Mouse (Mus musculus) MEL (cell line): ENCODE results near the gene Lbh. TPM values are rescaled to one million over a fixed set of nuclear protein-coding genes. Genes with fewer than 3 reads are reported as not detected.

Experiments used
- DNase-seq: peaks from one replicate; pipeline ENCODE4 v3.0.0; 2011; ENCODE audit warnings: low read depth, low spot score
- H3K27ac ChIP-seq: 2 replicates; pipeline ENCODE4 v1.5.1; 2012; ENCODE audit warnings: low read depth, mild to moderate bottlenecking, control low read depth, low read length, moderate library complexity; ENCODE audit not compliant: control insufficient read depth
- H3K27me3 ChIP-seq, 2 experiments: fragments of 150-350 bp in 1 of 2; sonication (generic) in 1 of 2; 2 replicates each; pipeline ENCODE4 v1.6.1; 2012; ENCODE audit warnings: low read length in 2 of 2, mild to moderate bottlenecking in 2 of 2, improper control_type of control experiment in 1 of 2, moderate library complexity in 1 of 2; ENCODE audit not compliant: insufficient read depth in 2 of 2, control insufficient read depth in 1 of 2
- H3K36me3 ChIP-seq, 2 experiments: 2 replicates each; pipeline ENCODE4 v1.6.1; 2012 to 2014; ENCODE audit warnings: low read length in 2 of 2, improper control_type of control experiment in 1 of 2, inconsistent platforms in 1 of 2, mild to moderate bottlenecking in 1 of 2; ENCODE audit not compliant: insufficient read depth in 2 of 2, control insufficient read depth in 1 of 2
- H3K4me1 ChIP-seq, 2 experiments: fragments of 150-350 bp in 1 of 2; sonication (generic) in 1 of 2; 2 replicates each; pipeline ENCODE4 v1.6.1; 2012; ENCODE audit warnings: low read length in 2 of 2, improper control_type of control experiment in 1 of 2, mild to moderate bottlenecking in 1 of 2; ENCODE audit not compliant: insufficient read depth in 2 of 2, control insufficient read depth in 1 of 2
- H3K4me3 ChIP-seq, 2 experiments: fragments of 150-350 bp in 1 of 2; sonication (generic) in 1 of 2; 2 replicates each; pipeline ENCODE4 v1.5.1; 2012; ENCODE audit warnings: low read depth in 2 of 2, low read length in 2 of 2, mild to moderate bottlenecking in 2 of 2, moderate library complexity in 2 of 2, control low read depth in 1 of 2, improper control_type of control experiment in 1 of 2; ENCODE audit not compliant: control insufficient read depth in 1 of 2, insufficient read depth in 1 of 2
- H3K79me2 ChIP-seq: 2 replicates; pipeline ENCODE4 v1.6.1; 2012; ENCODE audit warnings: mild to moderate bottlenecking, low read length, moderate library complexity; ENCODE audit not compliant: control insufficient read depth, poor library complexity, insufficient read depth
- H3K9ac ChIP-seq: 2 replicates; pipeline ENCODE4 v1.6.1; 2012; ENCODE audit warnings: low read depth, mild to moderate bottlenecking, control low read depth, low read length, moderate library complexity; ENCODE audit not compliant: control insufficient read depth, poor library complexity, severe bottlenecking
- H3K9me3 ChIP-seq: fragments of 150-350 bp; sonication (generic); replicated peaks from 2 replicates; pipeline ENCODE4 v1.6.1; 2012; ENCODE audit warnings: mild to moderate bottlenecking, low read length, improper control_type of control experiment, moderate library complexity; ENCODE audit not compliant: insufficient read depth
- CTCF ChIP-seq, 3 experiments: IDR thresholded peaks in 2 of 3; conservative IDR thresholded peaks in 1 of 3; 2 replicates each; pipeline ENCODE4 v1.5.1; 2011 to 2012; ENCODE audit warnings: low read length in 3 of 3, low read depth in 2 of 3, mild to moderate bottlenecking in 2 of 3, improper control_type of control experiment in 1 of 3, inconsistent platforms in 1 of 3, mixed read lengths in 1 of 3, moderate library complexity in 1 of 3; ENCODE audit not compliant: control insufficient read depth in 1 of 3, insufficient read depth in 1 of 3, poor library complexity in 1 of 3, severe bottlenecking in 1 of 3
- ETS1 ChIP-seq: IDR thresholded peaks from 2 replicates; pipeline ENCODE4 v1.6.1; 2012; ENCODE audit warnings: low read depth, mild to moderate bottlenecking, inconsistent platforms, low read length, improper control_type of control experiment, moderate library complexity
- HCFC1 ChIP-seq: IDR thresholded peaks from 2 replicates; pipeline ENCODE4 v1.6.1; 2012; ENCODE audit warnings: low read depth, mild to moderate bottlenecking, inconsistent platforms, low read length, improper control_type of control experiment, moderate library complexity
- JUND ChIP-seq: IDR thresholded peaks from 2 replicates; pipeline ENCODE4 v1.6.1; 2011; ENCODE audit warnings: low read depth, mild to moderate bottlenecking, improper control_type of control experiment, low read length
- KAT2A ChIP-seq: conservative IDR thresholded peaks from 2 replicates; pipeline ENCODE4 v1.6.1; 2012; ENCODE audit warnings: low read depth, low read length, improper control_type of control experiment, inconsistent platforms
- MAFK ChIP-seq: IDR thresholded peaks from 2 replicates; pipeline ENCODE4 v1.6.1; 2011; ENCODE audit warnings: low read depth, mild to moderate bottlenecking, low read length, improper control_type of control experiment, borderline replicate concordance
- MAX ChIP-seq: IDR thresholded peaks from 2 replicates; pipeline ENCODE4 v1.6.1; 2011; ENCODE audit warnings: low read length, improper control_type of control experiment
- MEF2A ChIP-seq: IDR thresholded peaks from 2 replicates; pipeline ENCODE4 v1.6.1; 2014; ENCODE audit warnings: low read depth, mild to moderate bottlenecking, inconsistent platforms, low read length, improper control_type of control experiment; ENCODE audit not compliant: poor library complexity, insufficient replicate concordance, severe bottlenecking; ENCODE audit errors: extremely low read depth
- MYB ChIP-seq: IDR thresholded peaks from 2 replicates; pipeline ENCODE4 v1.6.1; 2011; ENCODE audit warnings: mild to moderate bottlenecking, low read depth, low read length, improper control_type of control experiment
- NRF1 ChIP-seq: IDR thresholded peaks from 2 replicates; pipeline ENCODE4 v1.6.1; 2014; ENCODE audit warnings: low read depth, mild to moderate bottlenecking, inconsistent platforms, low read length, improper control_type of control experiment, moderate library complexity; ENCODE audit not compliant: poor library complexity, insufficient read depth, severe bottlenecking
- POLR2A ChIP-seq, 2 experiments: IDR thresholded peaks; 2 replicates each; pipeline ENCODE4 v1.6.1; 2011 to 2012; ENCODE audit warnings: low read length in 2 of 2, mild to moderate bottlenecking in 2 of 2, control low read depth in 1 of 2, improper control_type of control experiment in 1 of 2, low read depth in 1 of 2, moderate library complexity in 1 of 2; ENCODE audit not compliant: control insufficient read depth in 1 of 2, insufficient read depth in 1 of 2, poor library complexity in 1 of 2
- POLR2AphosphoS5 ChIP-seq: IDR thresholded peaks from 2 replicates; pipeline ENCODE4 v1.6.1; 2012; ENCODE audit warnings: low read depth, borderline replicate concordance, mild to moderate bottlenecking, inconsistent platforms, low read length, moderate library complexity, mixed read lengths
- RCOR1 ChIP-seq: IDR thresholded peaks from 2 replicates; pipeline ENCODE4 v1.6.1; 2012; ENCODE audit warnings: low read depth, mild to moderate bottlenecking, inconsistent platforms, low read length, improper control_type of control experiment
- TBP ChIP-seq: IDR thresholded peaks from 2 replicates; pipeline ENCODE4 v1.8.0; 2011; ENCODE audit warnings: low read depth, low read length, improper control_type of control experiment
- TCF12 ChIP-seq: IDR thresholded peaks from 2 replicates; pipeline ENCODE4 v1.6.1; 2014; ENCODE audit warnings: low read depth, mild to moderate bottlenecking, inconsistent platforms, low read length, improper control_type of control experiment, moderate library complexity
- USF1 ChIP-seq: IDR thresholded peaks from 2 replicates; pipeline ENCODE4 v1.6.1; 2014; ENCODE audit warnings: low read depth, mild to moderate bottlenecking, inconsistent platforms, low read length, improper control_type of control experiment, moderate library complexity
- USF2 ChIP-seq, 2 experiments: IDR thresholded peaks; 2 replicates each; pipeline ENCODE4 v1.6.1; 2011 to 2012; ENCODE audit warnings: improper control_type of control experiment in 2 of 2, low read length in 2 of 2, borderline replicate concordance in 1 of 2, inconsistent platforms in 1 of 2, low read depth in 1 of 2, mild to moderate bottlenecking in 1 of 2; ENCODE audit not compliant: insufficient read depth in 1 of 2
- ZKSCAN1 ChIP-seq: IDR thresholded peaks from 2 replicates; pipeline ENCODE4 v1.6.1; 2012; ENCODE audit warnings: low read depth, mild to moderate bottlenecking, inconsistent platforms, low read length, improper control_type of control experiment, moderate library complexity
- ZMIZ1 ChIP-seq: IDR thresholded peaks from 2 replicates; pipeline ENCODE4 v1.6.1; 2012; ENCODE audit warnings: low read depth, mild to moderate bottlenecking, inconsistent platforms, low read length, improper control_type of control experiment, moderate library complexity
- ZNF384 ChIP-seq: IDR thresholded peaks from 2 replicates; pipeline ENCODE4 v1.6.1; 2012; ENCODE audit warnings: low read depth, mild to moderate bottlenecking, inconsistent platforms, low read length, improper control_type of control experiment
- polyA plus RNA-seq, 2 experiments: library from polyadenylated mRNA; stranded (reverse) in 1 of 2; unstranded in 1 of 2; fragments of >175 nt in 1 of 2; fragments of >200 nt in 1 of 2; gene quantifications; 2 replicates each; pipeline versions ENCODE4 v1.2.1 to v1.2.4; 2012; ENCODE audit warnings: low replicate concordance in 2 of 2, low read depth in 1 of 2; ENCODE audit not compliant: insufficient read length in 2 of 2, insufficient read depth in 1 of 2, missing spikeins in 1 of 2
- total RNA-seq: library from RNA; depleted of rRNA; stranded (reverse); fragments of 300-350 nt; gene quantifications from 2 replicates; pipeline ENCODE4 v1.2.3, GENCODE M21; 2012

Lbh gene
- total and polyA plus RNA-seq, 3 experiments, result not detected

DNA sequence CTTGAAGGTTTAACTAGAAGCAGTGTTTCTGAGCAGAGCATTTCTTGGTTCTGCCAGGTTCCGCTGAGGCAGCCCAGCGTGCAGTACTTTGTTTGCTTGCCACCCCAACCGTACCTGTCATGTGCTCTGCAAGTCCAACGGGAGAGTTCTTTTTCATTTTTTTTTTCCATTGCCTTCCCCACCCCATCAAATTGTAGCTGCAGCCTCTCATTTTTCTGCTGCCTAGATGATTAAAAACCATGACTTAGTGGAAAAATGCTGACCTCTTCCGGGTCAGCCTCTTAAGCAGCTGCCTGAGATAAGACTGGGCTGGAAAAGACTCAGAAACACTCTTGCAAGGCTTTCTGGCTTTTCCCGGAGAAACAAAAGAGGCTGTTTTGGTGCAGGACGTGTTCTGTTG is 17.8 kb downstream of the Lbh start:
- Histone ChIP-seq H3K9me3 (no peaks in the 10 kb centered on the region), H3K4me3 (no peak overlapping the region), H3K9ac (no peak overlapping the region), H3K27ac (no peak overlapping the region), H3K27me3 (no peaks in the 10 kb centered on the region; a peak in 1 of 4 replicates), H3K4me1 (no peaks in the 10 kb centered on the region), H3K79me2 (no peaks in the 10 kb centered on the region), H3K36me3 (no peaks in the 10 kb centered on the region)
- no peak for DNase-seq
- TF ChIP-seq MEF2A (no peak), USF2 (IDR thresholded peaks at IDR 0.05; ENCODE audit: borderline replicate concordance in 1 of 2, insufficient read depth in 1 of 2, low read depth in 1 of 2, low read length in 2 of 2) (no peak), KAT2A (no peak), TBP (no peak), ZMIZ1 (no peak), TCF12 (no peak), MAFK (no peak), POLR2A (IDR thresholded peaks at IDR 0.05; ENCODE audit: control insufficient read depth in 1 of 2, insufficient read depth in 1 of 2, low read depth in 1 of 2, low read length in 2 of 2, poor library complexity in 1 of 2) (no peak), USF1 (no peak), RCOR1 (no peak), ZKSCAN1 (no peak), ETS1 (no peak), CTCF (IDR thresholded peaks at IDR 0.05 in 2 of 3, conservative IDR thresholded peaks at IDR 0.05 in 1 of 3; ENCODE audit: control insufficient read depth in 1 of 3, insufficient read depth in 1 of 3, low read depth in 2 of 3, low read length in 3 of 3, poor library complexity in 1 of 3, severe bottlenecking in 1 of 3) (no peak), MYB (no peak), POLR2AphosphoS5 (no peak), JUND (no peak), ZNF384 (no peak), MAX (no peak)

- no peaks in the 10 kb centered on the region for H3K4me1 ChIP-seq
- no peak overlapping the region for H3K9ac ChIP-seq
- H3K27me3 ChIP-seq, result no peaks in the 10 kb centered on the region; a peak in 1 of 4 replicates
- no peak overlapping the region for H3K4me3 ChIP-seq
- H3K9me3 ChIP-seq, result no peaks in the 10 kb centered on the region
- TF ChIP-seq NRF1 (no peak), HCFC1 (no peak), USF1 (no peak)
- TF ChIP-seq, all 39 proteins: peak for 0
- H3K79me2 ChIP-seq, result no peaks in the 10 kb centered on the region
- no peak overlapping the region for H3K27ac ChIP-seq
- DNase-seq, result no peak
- no peaks in the 10 kb centered on the region for H3K36me3 ChIP-seq
Measured at GRCm38 (mm10) chr17:72936336-72936735, 18.2 kb downstream of the Lbh start.
